Mouse (Mus musculus) kidney, adult 2 months (tissue): ENCODE data around the gene Dmkn.

Experiments used
- CTCF ChIP-seq: fragments of 200-500 bp; conservative IDR thresholded peaks from 2 replicates; pipeline ENCODE4 v1.5.1; 2011; ENCODE audit warnings: low read depth, mild to moderate bottlenecking, control low read depth, low read length, moderate library complexity, mixed read lengths; ENCODE audit not compliant: insufficient read depth, insufficient read length
- POLR2A ChIP-seq: fragments of 200-500 bp; IDR thresholded peaks from one replicate; pipeline ENCODE4 v1.6.1; 2011; ENCODE audit warnings: low read depth, low read length, control low read depth

GRCm38 (mm10) chr7:30729396-30730063, 34.0 kb upstream of the Dmkn start, which contains the start of gene Tmem147:
- TF ChIP-seq CTCF (peak; percentile 19; the same call in 1 of the 2 replicates), POLR2A (peak; percentile 33)
